Mouse (Mus musculus) brain, embryonic 14.5 days (tissue): ENCODE results near the gene Tmem216.

ENCODE experiments used
- CTCF ChIP-seq: fragments of 200-500 bp; IDR thresholded peaks from 2 replicates; pipeline ENCODE4 v1.5.1; 2012; ENCODE audit warnings: inconsistent platforms, mild to moderate bottlenecking, moderate library complexity, borderline replicate concordance; ENCODE audit not compliant: insufficient read depth, insufficient read length; ENCODE audit errors: extremely low read depth
- POLR2A ChIP-seq: fragments of 200-500 bp; IDR thresholded peaks from 2 replicates; pipeline ENCODE4 v1.6.1; 2012; ENCODE audit warnings: mild to moderate bottlenecking, inconsistent platforms, borderline replicate concordance; ENCODE audit not compliant: poor library complexity, insufficient read depth, insufficient read length, severe bottlenecking; ENCODE audit errors: extremely low read depth

DNA sequence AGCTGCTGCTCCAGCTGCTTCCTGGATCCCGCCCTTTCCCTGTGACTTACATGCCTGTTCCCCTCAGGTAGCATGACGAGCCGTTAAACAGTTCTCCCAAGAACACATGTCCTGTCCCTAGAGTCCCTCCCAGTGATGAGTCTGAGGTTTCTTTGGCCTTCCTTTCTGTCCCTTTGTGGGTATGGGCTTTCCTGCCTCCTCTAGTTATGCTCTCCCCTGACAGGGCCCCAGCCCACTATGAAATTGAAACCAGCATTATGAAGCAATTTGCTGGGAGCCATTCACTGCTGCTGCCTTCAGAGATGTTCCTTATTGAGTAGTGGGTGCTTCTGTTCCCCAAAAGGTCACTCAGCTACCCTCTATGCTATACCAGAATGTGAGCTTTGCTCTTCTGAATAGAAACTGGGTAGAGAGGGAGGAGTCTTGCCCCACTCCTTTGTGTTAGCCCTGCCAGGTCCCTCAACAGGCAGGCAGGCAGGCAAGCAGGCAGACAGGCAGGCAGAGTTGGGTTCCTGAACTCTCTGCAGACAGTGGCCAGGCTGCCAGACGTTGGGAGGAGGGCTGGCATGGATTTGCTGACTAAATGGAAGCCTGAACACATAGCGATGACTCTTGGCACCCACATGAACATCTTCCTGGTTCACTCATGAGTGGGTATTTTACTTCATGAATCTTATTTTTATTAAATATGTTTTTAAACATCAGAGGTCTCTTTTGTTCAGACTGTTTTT, 33.3 kb upstream of the Tmem216 start:
- no peak for TF ChIP-seq CTCF
- TF ChIP-seq POLR2A = no peak
